Mouse (Mus musculus): ENCODE results near the gene Telo2. TPM values are rescaled to one million over a fixed set of nuclear protein-coding genes. Genes with fewer than 3 reads are reported as not detected.

The Telo2 gene
- polyA plus RNA-seq, 1 experiment from 2014 or later: 39.9 TPM

DNA sequence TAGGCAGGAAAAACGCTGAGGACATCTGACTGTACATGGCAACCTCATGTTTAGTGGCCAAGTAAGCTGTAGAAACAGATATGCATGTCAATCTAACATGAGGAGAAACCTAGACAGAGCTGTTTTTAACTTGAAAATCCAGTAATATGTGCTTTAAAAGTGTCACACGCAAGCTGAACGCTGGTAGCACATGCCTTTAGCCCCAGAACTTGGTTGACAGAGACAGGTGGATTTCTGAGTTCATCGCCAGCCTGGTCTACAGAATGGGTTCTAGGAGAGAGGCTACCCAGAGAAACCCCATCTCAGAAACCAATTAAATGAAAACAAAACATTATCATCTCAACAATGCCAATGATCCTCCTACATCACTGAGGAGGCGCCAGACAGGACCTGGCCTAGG lies 4.5 kb downstream of the Telo2 start:
- Histone ChIP-seq H3K9ac (ENCODE audit: low read length) (no peak overlapping the region), H3K27ac (ENCODE audit: low read length) (no peak overlapping the region), H3K27me3 (ENCODE audit: control insufficient read depth, insufficient read depth, low read length) (no peaks in the 10 kb centered on the region), H3K4me3 (replicated peaks; ENCODE audit: low read length) (no peak overlapping the region), H3K4me1 (ENCODE audit: control insufficient read depth, insufficient read depth, low read length) (peaks cover 10% of the 10 kb centered on the region), H3K36me3 (ENCODE audit: control insufficient read depth, insufficient read depth, low read length) (peaks cover under 1% of the 10 kb centered on the region), H3K9me3 (replicated peaks; ENCODE audit: control insufficient read depth, low read length) (no peaks in the 10 kb centered on the region), H3K4me2 (ENCODE audit: low read depth, low read length) (no peak overlapping the region)
- no peak for ATAC-seq (ENCODE audit: insufficient read depth, low FRiP score)
- 92% methylated on average over 5 of the region's 5 CpGs for WGBS

DNA sequence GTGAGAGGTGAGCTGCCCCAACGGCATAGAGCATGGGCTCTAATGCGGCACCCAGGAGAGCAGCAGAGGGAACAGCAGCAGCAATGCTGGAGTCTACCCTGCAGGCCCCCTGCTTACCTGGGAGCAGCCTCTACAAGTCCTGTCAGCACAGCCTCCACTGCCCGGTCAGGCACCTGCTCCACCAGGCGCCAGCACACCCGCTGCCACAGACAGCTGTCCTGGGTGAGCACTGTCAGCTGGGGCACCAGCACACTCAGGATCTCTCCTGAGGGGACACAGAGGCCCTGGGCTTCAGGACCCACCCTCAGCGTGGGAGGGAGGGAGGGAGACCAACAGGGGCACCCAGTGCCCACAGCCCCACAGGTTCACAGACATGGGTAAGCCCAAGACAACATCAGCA lies 5.2 kb downstream of the Telo2 start:
- Histone ChIP-seq H3K9ac (ENCODE audit: low read length) (no peak overlapping the region), H3K27ac (ENCODE audit: low read length) (no peak overlapping the region), H3K4me1 (ENCODE audit: control insufficient read depth, insufficient read depth, low read length) (peaks cover 6% of the 10 kb centered on the region), H3K4me3 (replicated peaks; ENCODE audit: low read length) (no peak overlapping the region), H3K4me2 (ENCODE audit: low read depth, low read length) (no peak overlapping the region), H3K36me3 (ENCODE audit: control insufficient read depth, insufficient read depth, low read length) (peaks cover 5% of the 10 kb centered on the region), H3K9me3 (replicated peaks; ENCODE audit: control insufficient read depth, low read length) (no peaks in the 10 kb centered on the region), H3K27me3 (ENCODE audit: control insufficient read depth, insufficient read depth, low read length) (no peaks in the 10 kb centered on the region)
- 85% methylated on average over 6 of the region's 6 CpGs for WGBS
- no peak for ATAC-seq (ENCODE audit: insufficient read depth, low FRiP score)

DNA sequence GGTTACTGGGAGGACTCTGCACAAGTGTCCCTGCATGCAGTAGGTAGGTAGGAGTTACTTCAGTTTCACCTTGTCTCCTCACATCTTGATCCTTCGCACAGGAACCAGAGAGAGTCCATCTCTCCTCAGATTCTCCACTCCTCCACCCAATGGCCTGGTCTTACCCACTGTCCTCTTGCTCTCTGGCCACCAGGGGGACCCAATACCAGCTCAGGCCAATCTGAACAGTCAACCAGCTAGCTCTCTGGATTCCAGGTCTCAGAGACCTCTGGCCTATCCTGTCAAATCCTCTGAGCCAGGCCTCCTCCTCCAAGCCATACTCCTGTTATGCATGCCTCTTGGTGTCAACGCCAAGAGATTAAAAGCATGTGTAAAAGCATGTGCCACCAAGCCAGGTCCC lies 6.2 kb downstream of the Telo2 start:
- peaks cover 1% of the 10 kb centered on the region for H3K4me1 ChIP-seq (ENCODE audit: control insufficient read depth, insufficient read depth, low read length)
- H3K27me3 ChIP-seq (ENCODE audit: control insufficient read depth, insufficient read depth, low read length): no peaks in the 10 kb centered on the region
- no peak overlapping the region for H3K9ac ChIP-seq (ENCODE audit: low read length)
- no peaks in the 10 kb centered on the region for H3K9me3 ChIP-seq (replicated peaks; ENCODE audit: control insufficient read depth, low read length)
- H3K4me3 ChIP-seq (replicated peaks; ENCODE audit: low read length): no peak overlapping the region
- no peak overlapping the region for H3K27ac ChIP-seq (ENCODE audit: low read length)
- WGBS: 73% methylated on average over 2 of the region's 2 CpGs
- ATAC-seq (ENCODE audit: insufficient read depth, low FRiP score): no peak; the same call in 1 of the 2 replicates
- H3K36me3 ChIP-seq (ENCODE audit: control insufficient read depth, insufficient read depth, low read length): peaks cover 7% of the 10 kb centered on the region
- H3K4me2 ChIP-seq (ENCODE audit: low read depth, low read length): no peak overlapping the region

DNA sequence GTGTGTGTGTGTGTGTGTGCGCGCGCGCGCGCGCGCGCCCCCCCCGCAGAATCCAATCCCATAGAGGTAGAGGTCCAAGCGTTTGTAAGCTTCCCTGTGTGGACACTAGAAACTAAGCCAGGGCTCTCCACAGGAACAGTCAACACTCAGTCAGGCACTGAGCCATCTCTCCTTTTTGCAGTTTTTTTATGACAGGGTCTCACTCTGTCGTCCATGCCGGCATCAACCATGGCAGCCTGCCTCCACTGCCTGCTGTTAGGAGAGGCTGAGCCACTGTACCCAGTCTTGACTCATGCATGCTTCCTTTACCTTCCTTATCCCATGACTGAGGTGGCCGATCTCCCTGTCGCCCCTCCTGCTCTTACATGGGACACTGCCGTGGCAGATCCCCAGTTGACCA lies 8.0 kb downstream of the Telo2 start:
- no peak overlapping the region for H3K4me3 ChIP-seq (replicated peaks; ENCODE audit: low read length)
- ATAC-seq (ENCODE audit: insufficient read depth, low FRiP score): no peak
- H3K4me2 ChIP-seq (ENCODE audit: low read depth, low read length): no peak overlapping the region
- H3K27me3 ChIP-seq (ENCODE audit: control insufficient read depth, insufficient read depth, low read length): no peaks in the 10 kb centered on the region
- H3K27ac ChIP-seq (ENCODE audit: low read length): no peak overlapping the region
- no peak overlapping the region for H3K9ac ChIP-seq (ENCODE audit: low read length)
- H3K9me3 ChIP-seq (replicated peaks; ENCODE audit: control insufficient read depth, low read length): no peaks in the 10 kb centered on the region
- WGBS: 87% methylated on average over 7 of the region's 16 CpGs
- H3K36me3 ChIP-seq (ENCODE audit: control insufficient read depth, insufficient read depth, low read length): peaks cover 7% of the 10 kb centered on the region
- H3K4me1 ChIP-seq (ENCODE audit: control insufficient read depth, insufficient read depth, low read length): no peaks in the 10 kb centered on the region

DNA sequence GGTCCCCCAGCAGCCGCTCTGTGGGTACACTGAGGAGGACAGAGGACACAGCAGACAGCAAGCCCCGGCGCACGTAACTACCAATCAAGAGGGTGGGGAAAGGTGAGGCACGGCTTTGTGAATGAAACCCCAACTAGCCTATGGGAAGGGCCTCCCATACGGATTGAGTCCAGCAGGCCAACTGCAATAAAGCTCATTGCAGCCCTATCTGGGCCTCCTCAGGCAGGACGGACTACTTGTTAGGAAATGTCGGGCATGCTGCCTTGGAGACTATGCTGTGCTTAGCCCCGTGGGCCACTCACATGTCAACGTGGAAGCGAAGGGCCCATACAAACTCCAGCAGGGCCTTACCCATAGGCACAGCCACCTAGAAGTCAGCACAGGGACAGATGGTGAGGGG lies 14.4 kb downstream of the Telo2 start:
- no peaks in the 10 kb centered on the region for H3K4me1 ChIP-seq (ENCODE audit: control insufficient read depth, insufficient read depth, low read length)
- no peak for ATAC-seq (ENCODE audit: insufficient read depth, low FRiP score)
- H3K4me3 ChIP-seq (replicated peaks; ENCODE audit: low read length): no peak overlapping the region
- H3K36me3 ChIP-seq (ENCODE audit: control insufficient read depth, insufficient read depth, low read length): peaks cover 16% of the 10 kb centered on the region
- no peaks in the 10 kb centered on the region for H3K9me3 ChIP-seq (replicated peaks; ENCODE audit: control insufficient read depth, low read length)
- no peak overlapping the region for H3K4me2 ChIP-seq (ENCODE audit: low read depth, low read length)
- H3K27ac ChIP-seq (ENCODE audit: low read length): no peak overlapping the region
- H3K9ac ChIP-seq (ENCODE audit: low read length): no peak overlapping the region
- 91% methylated on average over 11 of the region's 11 CpGs for WGBS
- H3K27me3 ChIP-seq (ENCODE audit: control insufficient read depth, insufficient read depth, low read length): no peaks in the 10 kb centered on the region

DNA sequence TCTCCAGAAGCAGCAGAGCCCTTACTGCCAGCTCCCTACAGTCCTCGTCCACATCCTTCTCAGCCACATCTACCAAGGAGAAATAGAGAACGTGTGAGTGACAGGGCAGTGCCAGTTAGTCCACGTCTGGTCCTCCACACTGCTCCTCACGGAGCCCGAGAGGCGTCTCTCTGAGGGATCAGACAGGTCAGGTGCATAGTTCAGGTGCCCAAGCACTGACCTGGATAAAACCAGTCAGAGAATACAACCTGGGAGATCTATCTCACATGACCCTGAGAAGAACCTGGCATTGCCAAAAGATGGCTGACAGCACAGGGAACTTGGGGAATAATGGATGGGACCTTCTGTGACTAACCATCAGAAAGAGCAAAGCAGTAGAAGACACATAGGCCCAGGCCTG lies 15.7 kb downstream of the Telo2 start:
- H3K4me1 ChIP-seq (ENCODE audit: control insufficient read depth, insufficient read depth, low read length): no peaks in the 10 kb centered on the region
- H3K9me3 ChIP-seq (replicated peaks; ENCODE audit: control insufficient read depth, low read length): no peaks in the 10 kb centered on the region
- H3K4me3 ChIP-seq (replicated peaks; ENCODE audit: low read length): no peak overlapping the region
- peaks cover 8% of the 10 kb centered on the region; the same call in 1 of the 2 replicates for H3K36me3 ChIP-seq (ENCODE audit: control insufficient read depth, insufficient read depth, low read length)
- no peak for ATAC-seq (ENCODE audit: insufficient read depth, low FRiP score)
- H3K27me3 ChIP-seq (ENCODE audit: control insufficient read depth, insufficient read depth, low read length): no peaks in the 10 kb centered on the region
- no peak overlapping the region for H3K4me2 ChIP-seq (ENCODE audit: low read depth, low read length)
- no peak overlapping the region for H3K27ac ChIP-seq (ENCODE audit: low read length)
- 89% methylated on average over 6 of the region's 6 CpGs for WGBS
- H3K9ac ChIP-seq (ENCODE audit: low read length): no peak overlapping the region

DNA sequence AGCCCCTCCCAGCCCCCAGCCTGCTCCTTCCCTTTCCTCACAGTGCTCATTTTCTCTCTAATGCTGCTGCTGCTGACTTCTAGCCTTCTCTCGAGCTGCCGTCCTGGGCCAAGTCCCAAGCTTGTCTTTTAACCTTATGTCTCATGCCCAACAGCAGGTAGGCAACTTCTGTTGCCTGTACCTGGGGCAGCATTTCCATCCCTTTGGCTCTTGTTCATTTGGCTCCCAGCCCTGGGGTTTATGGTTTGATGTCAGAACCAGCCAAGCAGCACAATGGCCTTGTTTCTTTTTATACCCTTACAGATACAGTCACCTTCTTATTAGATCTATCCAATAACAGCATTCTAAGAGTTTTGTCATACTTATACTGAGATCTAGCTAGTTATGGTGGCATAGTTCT lies 19.5 kb downstream of the Telo2 start:
- no peak overlapping the region for H3K27ac ChIP-seq (ENCODE audit: low read length)
- no peak overlapping the region for H3K4me3 ChIP-seq (replicated peaks; ENCODE audit: low read length)
- H3K4me1 ChIP-seq (ENCODE audit: control insufficient read depth, insufficient read depth, low read length): no peaks in the 10 kb centered on the region
- no peaks in the 10 kb centered on the region for H3K9me3 ChIP-seq (replicated peaks; ENCODE audit: control insufficient read depth, low read length)
- WGBS: 90% methylated on average over 2 of the region's 2 CpGs
- no peak overlapping the region for H3K4me2 ChIP-seq (ENCODE audit: low read depth, low read length)
- H3K27me3 ChIP-seq (ENCODE audit: control insufficient read depth, insufficient read depth, low read length): no peaks in the 10 kb centered on the region
- no peak overlapping the region for H3K9ac ChIP-seq (ENCODE audit: low read length)
- peaks cover 5% of the 10 kb centered on the region; the same call in 1 of the 2 replicates for H3K36me3 ChIP-seq (ENCODE audit: control insufficient read depth, insufficient read depth, low read length)
- no peak for ATAC-seq (ENCODE audit: insufficient read depth, low FRiP score)

DNA sequence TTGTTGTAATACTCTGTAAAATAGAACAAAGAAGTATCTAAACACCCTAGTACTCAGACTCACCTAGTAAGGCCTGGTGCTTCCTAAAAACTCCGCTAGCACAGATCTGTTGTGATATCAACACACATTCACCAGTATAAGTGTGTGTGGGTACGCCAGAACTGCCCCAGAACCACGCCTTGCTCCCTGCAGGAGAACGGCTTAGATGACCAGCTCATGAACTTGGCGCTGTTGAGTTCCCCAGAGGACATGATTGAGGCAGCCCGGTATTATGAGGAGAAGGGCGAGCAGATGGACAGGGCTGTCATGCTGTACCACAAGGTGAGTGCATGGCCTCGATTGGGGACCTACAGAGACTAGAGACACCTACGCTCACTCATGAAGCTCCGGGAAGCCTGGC lies 25.3 kb downstream of the Telo2 start:
- no peak overlapping the region for H3K9ac ChIP-seq (ENCODE audit: low read length)
- H3K9me3 ChIP-seq (replicated peaks; ENCODE audit: control insufficient read depth, low read length): no peaks in the 10 kb centered on the region
- 88% methylated on average over 10 of the region's 10 CpGs for WGBS
- H3K4me3 ChIP-seq (replicated peaks; ENCODE audit: low read length): no peak overlapping the region
- no peak overlapping the region for H3K4me2 ChIP-seq (ENCODE audit: low read depth, low read length)
- H3K4me1 ChIP-seq (ENCODE audit: control insufficient read depth, insufficient read depth, low read length): no peaks in the 10 kb centered on the region
- no peak overlapping the region for H3K27ac ChIP-seq (ENCODE audit: low read length)
- ATAC-seq (ENCODE audit: insufficient read depth, low FRiP score): no peak
- H3K27me3 ChIP-seq (ENCODE audit: control insufficient read depth, insufficient read depth, low read length): no peaks in the 10 kb centered on the region
- H3K36me3 ChIP-seq (ENCODE audit: control insufficient read depth, insufficient read depth, low read length): no peaks in the 10 kb centered on the region; the same call in 1 of the 2 replicates

DNA sequence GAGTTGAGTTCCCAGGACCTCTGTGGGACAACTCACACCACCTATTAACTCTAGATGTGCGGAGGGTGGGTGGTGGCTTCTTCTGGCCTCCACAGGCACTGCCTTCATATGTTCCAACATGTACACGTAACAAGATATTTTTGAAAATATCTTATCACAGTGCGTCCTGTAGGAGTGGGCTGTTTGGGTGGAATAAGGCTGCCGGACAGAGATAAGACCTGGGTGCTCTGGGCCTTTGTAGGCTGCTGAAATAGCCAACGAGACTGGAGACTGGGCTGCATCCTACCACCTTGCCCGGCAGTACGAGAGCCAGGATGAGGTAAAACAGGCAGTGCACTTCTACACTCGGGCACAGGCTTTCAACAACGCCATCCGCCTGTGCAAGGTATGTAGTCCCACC lies 26.6 kb downstream of the Telo2 start:
- Histone ChIP-seq H3K4me2 (ENCODE audit: low read depth, low read length) (no peak overlapping the region), H3K9ac (ENCODE audit: low read length) (no peak overlapping the region), H3K4me1 (ENCODE audit: control insufficient read depth, insufficient read depth, low read length) (peaks cover 7% of the 10 kb centered on the region; the same call in 1 of the 2 replicates), H3K27ac (ENCODE audit: low read length) (no peak overlapping the region), H3K9me3 (replicated peaks; ENCODE audit: control insufficient read depth, low read length) (no peaks in the 10 kb centered on the region), H3K27me3 (ENCODE audit: control insufficient read depth, insufficient read depth, low read length) (no peaks in the 10 kb centered on the region), H3K4me3 (replicated peaks; ENCODE audit: low read length) (no peak overlapping the region), H3K36me3 (ENCODE audit: control insufficient read depth, insufficient read depth, low read length) (no peaks in the 10 kb centered on the region; the same call in 1 of the 2 replicates)
- ATAC-seq (ENCODE audit: insufficient read depth, low FRiP score): peak; percentile 59
- 85% methylated on average over 10 of the region's 10 CpGs for WGBS

DNA sequence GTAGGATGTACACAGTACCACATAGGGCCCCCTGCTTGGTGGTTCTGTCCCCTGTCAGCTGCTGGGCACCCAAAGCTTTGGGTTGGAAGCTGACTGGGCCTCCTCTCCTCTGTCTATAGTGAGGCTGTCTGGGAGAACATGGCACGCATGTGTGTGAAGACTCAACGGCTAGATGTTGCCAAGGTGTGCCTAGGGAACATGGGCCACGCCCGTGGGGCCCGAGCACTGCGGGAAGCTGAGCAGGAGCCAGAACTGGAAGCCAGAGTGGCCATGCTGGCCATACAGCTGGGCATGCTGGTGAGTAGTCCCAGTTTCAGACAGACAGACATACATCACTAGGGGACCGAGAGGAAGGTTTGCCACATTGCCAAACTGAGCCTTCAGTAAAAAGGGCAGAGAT lies 29.0 kb downstream of the Telo2 start:
- Histone ChIP-seq H3K4me2 (ENCODE audit: low read depth, low read length) (no peak overlapping the region), H3K9ac (ENCODE audit: low read length) (no peak overlapping the region), H3K36me3 (ENCODE audit: control insufficient read depth, insufficient read depth, low read length) (no peaks in the 10 kb centered on the region; the same call in 1 of the 2 replicates), H3K27ac (ENCODE audit: low read length) (no peak overlapping the region), H3K4me1 (ENCODE audit: control insufficient read depth, insufficient read depth, low read length) (peaks cover 27% of the 10 kb centered on the region), H3K27me3 (ENCODE audit: control insufficient read depth, insufficient read depth, low read length) (no peaks in the 10 kb centered on the region), H3K9me3 (replicated peaks; ENCODE audit: control insufficient read depth, low read length) (no peaks in the 10 kb centered on the region), H3K4me3 (replicated peaks; ENCODE audit: low read length) (no peak overlapping the region)
- 83% methylated on average over 7 of the region's 7 CpGs for WGBS
- ATAC-seq (ENCODE audit: insufficient read depth, low FRiP score): no peak

All from stomach, embryonic 16.5 days (tissue).